Mouse (Mus musculus) neural tube, embryonic 14.5 days (tissue): Measurements from ENCODE around the gene Fastkd2. TPM values are rescaled to one million over a fixed set of nuclear protein-coding genes. Genes with fewer than 3 reads are reported as not detected.

Experiments
- ATAC-seq: fragments of 200-750 bp; cut with Nextera tagmentation; 2 replicates; pipeline ENCODE4 v1.8.0; 2017; ENCODE audit warnings: low read depth, mild to moderate bottlenecking, moderate TSS enrichment, moderate library complexity
- H3K27ac ChIP-seq: fragments of 300-500 bp; sonication (generic); 2 replicates; pipeline ENCODE4 v1.5.1; 2014; ENCODE audit warnings: low read depth, mild to moderate bottlenecking, control low read depth, low read length, moderate library complexity, mixed read lengths
- H3K27me3 ChIP-seq: fragments of 300-500 bp; sonication (generic); 2 replicates; pipeline ENCODE4 v1.6.1; 2014; ENCODE audit warnings: low read length; ENCODE audit not compliant: control insufficient read depth, insufficient read depth
- H3K36me3 ChIP-seq: fragments of 300-500 bp; sonication (generic); 2 replicates; pipeline ENCODE4 v1.6.1; 2014; ENCODE audit warnings: low read length, mixed read lengths; ENCODE audit not compliant: control insufficient read depth, insufficient read depth
- H3K4me1 ChIP-seq: fragments of 300-500 bp; sonication (generic); 2 replicates; pipeline ENCODE4 v1.6.1; 2014; ENCODE audit warnings: low read length; ENCODE audit not compliant: control insufficient read depth, insufficient read depth
- H3K4me2 ChIP-seq: fragments of 300-500 bp; sonication (generic); 2 replicates; pipeline ENCODE4 v1.6.1; 2014; ENCODE audit warnings: mild to moderate bottlenecking, low read depth, low read length, control low read depth
- H3K4me3 ChIP-seq: fragments of 300-500 bp; sonication (generic); 2 replicates; pipeline ENCODE4 v1.5.1; 2014; ENCODE audit warnings: low read depth, low read length, control low read depth, mixed read lengths
- H3K9ac ChIP-seq: fragments of 300-500 bp; sonication (generic); replicated peaks from 2 replicates; pipeline ENCODE4 v1.6.1; 2014; ENCODE audit warnings: low read depth, mild to moderate bottlenecking, control low read depth, low read length, mixed read lengths
- H3K9me3 ChIP-seq: fragments of 300-500 bp; sonication (generic); 2 replicates; pipeline ENCODE4 v1.6.1; 2016; ENCODE audit warnings: low read length; ENCODE audit not compliant: control insufficient read depth
- WGBS: fragments of 180-500 bp; shearing (Covaris S2); extraction: QIAGEN DNeasy Blood & Tissue Kit; methylation state at CpG from one replicate; pipeline ENCODE4 v1.1.7; 2014; 5-methylcytosine and 5-hydroxymethylcytosine counted together
- polyA plus RNA-seq: library from polyadenylated mRNA; unstranded; fragments of >200 nt; fragmentation: Nextera tagmentation; extraction: Ambion mirVana; gene quantifications from 2 replicates; pipeline ENCODE4 v1.2.1, GENCODE M21; 2014

The Fastkd2 gene
- polyA plus RNA-seq: 36.7 and 39.0 TPM in 2 replicates

GRCm38 (mm10) chr1:63730240-63730771 lies at the start of gene Fastkd2, which contains the start of gene Mdh1b:
Gene Fastkd2 (plus strand): TSS chr1:63730614.
Gene Mdh1b (minus strand): TSS chr1:63730318.
- peak within 1 kb of the TSS; percentile 59 for H3K9ac ChIP-seq
- no peaks in the 10 kb centered on the region for H3K9me3 ChIP-seq
- H3K4me3 ChIP-seq: peak within 1 kb of the TSS; percentile 68
- H3K27ac ChIP-seq: no peak within 1 kb of the TSS
- under 1% methylated on average over 31 of the region's 31 CpGs for WGBS
- peak within 1 kb of the TSS; percentile 66 for H3K4me2 ChIP-seq
- peak; percentile 96 for ATAC-seq
- H3K36me3 ChIP-seq: no peaks in the 10 kb centered on the region
- no peaks in the 10 kb centered on the region for H3K27me3 ChIP-seq
- H3K4me1 ChIP-seq: peaks cover 5% of the 10 kb centered on the region

- H3K4me2 ChIP-seq: no peak within 1 kb of the TSS
- WGBS: 86% methylated on average over 4 of the region's 4 CpGs
- no peak within 1 kb of the TSS for H3K9ac ChIP-seq
- no peaks in the 10 kb centered on the region for H3K36me3 ChIP-seq
- no peaks in the 10 kb centered on the region for H3K27me3 ChIP-seq
- ATAC-seq: no peak
- H3K4me3 ChIP-seq: no peak within 1 kb of the TSS
- H3K27ac ChIP-seq: no peak within 1 kb of the TSS
- no peaks in the 10 kb centered on the region for H3K4me1 ChIP-seq
- H3K9me3 ChIP-seq: no peaks in the 10 kb centered on the region
Measured at GRCm38 (mm10) chr1:63686827-63687226, 43.6 kb upstream of the Fastkd2 start, which contains the start of gene Dytn. Gene Dytn (minus strand): TSS chr1:63686927.

- H3K4me3 ChIP-seq: no peak overlapping the region
- WGBS: 85% methylated on average over 3 of the region's 3 CpGs
- H3K4me1 ChIP-seq: no peaks in the 10 kb centered on the region
- H3K9me3 ChIP-seq: no peaks in the 10 kb centered on the region
- ATAC-seq: no peak
- H3K36me3 ChIP-seq: no peaks in the 10 kb centered on the region
- no peak overlapping the region for H3K4me2 ChIP-seq
- H3K27me3 ChIP-seq: no peaks in the 10 kb centered on the region
- no peak overlapping the region for H3K9ac ChIP-seq
- no peak overlapping the region for H3K27ac ChIP-seq
Measured at GRCm38 (mm10) chr1:63696861-63697260, 33.6 kb upstream of the Fastkd2 start.

- no peaks in the 10 kb centered on the region for H3K9me3 ChIP-seq
Measured at GRCm38 (mm10) chr1:63705733-63706132, 24.7 kb upstream of the Fastkd2 start.

GRCm38 (mm10) chr1:63708876-63709275 lies 21.5 kb upstream of the Fastkd2 start:
- H3K9me3 ChIP-seq: no peaks in the 10 kb centered on the region
- WGBS: 58% methylated on average over 3 of the region's 3 CpGs
- H3K36me3 ChIP-seq: no peaks in the 10 kb centered on the region
- H3K4me3 ChIP-seq: no peak overlapping the region
- ATAC-seq: no peak
- H3K4me2 ChIP-seq: no peak overlapping the region
- no peak overlapping the region for H3K9ac ChIP-seq
- H3K4me1 ChIP-seq: no peaks in the 10 kb centered on the region
- H3K27me3 ChIP-seq: no peaks in the 10 kb centered on the region
- H3K27ac ChIP-seq: no peak overlapping the region

More at GRCm38 (mm10) chr1:63705733-63706132, 24.7 kb upstream of the Fastkd2 start:
- H3K36me3 ChIP-seq: no peaks in the 10 kb centered on the region
- no peaks in the 10 kb centered on the region for H3K4me1 ChIP-seq
- no peak for ATAC-seq
- H3K4me2 ChIP-seq: no peak overlapping the region
- no peak overlapping the region for H3K27ac ChIP-seq
- H3K27me3 ChIP-seq: no peaks in the 10 kb centered on the region
- 52% methylated on average over 5 of the region's 5 CpGs for WGBS
- H3K4me3 ChIP-seq: no peak overlapping the region
- H3K9ac ChIP-seq: no peak overlapping the region

DNA sequence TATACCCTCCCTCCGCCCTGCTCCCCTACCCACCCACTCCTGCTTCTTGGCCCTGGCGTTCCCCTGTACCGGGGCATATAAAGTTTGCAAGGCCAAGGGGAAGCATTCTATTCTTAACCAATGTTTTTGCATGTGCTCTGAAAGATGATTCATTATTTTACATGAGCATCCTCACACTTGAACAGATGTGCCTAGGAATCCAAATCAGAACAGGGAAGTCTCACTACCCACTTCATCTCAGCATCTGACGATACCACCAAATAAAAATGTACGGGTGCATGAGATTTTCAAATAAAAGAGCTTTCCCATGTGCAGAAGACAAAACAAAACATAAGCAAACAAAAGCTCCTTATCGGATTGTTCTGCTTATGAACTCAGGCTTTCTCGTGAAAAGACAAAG lies 10.3 kb upstream of the Fastkd2 start:
- Histone ChIP-seq H3K36me3 (no peaks in the 10 kb centered on the region), H3K9ac (no peak overlapping the region), H3K9me3 (no peaks in the 10 kb centered on the region), H3K4me3 (no peak overlapping the region), H3K27ac (no peak overlapping the region), H3K4me1 (no peaks in the 10 kb centered on the region), H3K27me3 (no peaks in the 10 kb centered on the region), H3K4me2 (no peak overlapping the region)
- 88% methylated on average over 7 of the region's 7 CpGs for WGBS
- ATAC-seq: no peak

DNA sequence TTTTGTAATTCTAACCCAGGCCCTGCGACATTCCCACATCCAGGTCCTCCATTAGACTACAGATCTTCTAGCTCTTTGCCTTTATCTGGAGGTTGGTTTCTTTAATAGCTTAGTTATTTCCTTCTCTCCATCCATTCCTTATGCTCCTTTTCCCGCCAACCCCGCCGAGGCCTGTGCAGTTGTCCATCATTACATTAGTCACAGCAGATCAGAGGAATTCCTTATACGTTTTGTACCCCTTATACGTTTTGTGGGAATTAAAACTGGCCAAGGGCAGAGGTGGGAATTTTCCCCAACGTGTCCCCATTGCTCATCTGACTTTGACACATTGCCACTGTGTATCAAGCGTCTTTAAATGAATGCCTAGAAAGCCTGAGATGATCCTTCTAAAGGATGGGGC lies 618 bp upstream of the Fastkd2 start:
- H3K4me2 ChIP-seq: peak overlapping the region; percentile 66
- ATAC-seq: peak; percentile 52
- 46% methylated on average over 8 of the region's 8 CpGs for WGBS
- peak overlapping the region; percentile 68 for H3K4me3 ChIP-seq
- peaks cover 5% of the 10 kb centered on the region for H3K4me1 ChIP-seq
- H3K36me3 ChIP-seq: no peaks in the 10 kb centered on the region
- no peaks in the 10 kb centered on the region for H3K9me3 ChIP-seq
- H3K27ac ChIP-seq: no peak overlapping the region
- H3K9ac ChIP-seq: no peak overlapping the region
- no peaks in the 10 kb centered on the region for H3K27me3 ChIP-seq

GRCm38 (mm10) chr1:63756005-63756404 lies 25.6 kb downstream of the Fastkd2 start:
- Histone ChIP-seq H3K4me2 (no peak overlapping the region), H3K4me3 (no peak overlapping the region), H3K36me3 (no peaks in the 10 kb centered on the region), H3K9ac (no peak overlapping the region), H3K27me3 (no peaks in the 10 kb centered on the region), H3K9me3 (no peaks in the 10 kb centered on the region), H3K4me1 (no peaks in the 10 kb centered on the region), H3K27ac (no peak overlapping the region)
- no peak for ATAC-seq
- WGBS: 64% methylated on average over 2 of the region's 2 CpGs

GRCm38 (mm10) chr1:63763212-63763694 lies 32.8 kb downstream of the Fastkd2 start:
- Histone ChIP-seq H3K4me3 (no peak overlapping the region), H3K4me1 (peaks cover 13% of the 10 kb centered on the region; the same call in 1 of the 2 replicates), H3K27me3 (no peaks in the 10 kb centered on the region), H3K36me3 (no peaks in the 10 kb centered on the region), H3K27ac (peak overlapping the region; percentile 49; the same call in 1 of the 2 replicates), H3K9ac (no peak overlapping the region), H3K9me3 (no peaks in the 10 kb centered on the region), H3K4me2 (no peak overlapping the region)
- ATAC-seq: peak; percentile 77; the same call in 1 of the 2 replicates
- 2% methylated on average over 3 of the region's 3 CpGs for WGBS
